Mouse (Mus musculus) layer of hippocampus, adult 6 months (tissue): Measurements from ENCODE around the gene Gm21904. TPM values are rescaled to one million over a fixed set of nuclear protein-coding genes. Genes with fewer than 3 reads are reported as not detected.

Experiments used
- long read RNA-seq, 2 experiments: library from polyadenylated mRNA; unstranded; transcript quantifications; one replicate each; pipeline ENCODE4 v2.0.0; 2019 to 2020
- polyA plus RNA-seq: library from polyadenylated mRNA; unstranded; fragments of <200 nt; fragmentation: Nextera tagmentation; gene quantifications from 2 replicates; pipeline ENCODE4 v1.2.3, GENCODE M21; 2021

The Gm21904 gene
- polyA plus RNA-seq = not detected in 2 replicates
- long read RNA-seq, experiment 1 = 0 reads
- long read RNA-seq, experiment 2 = 0 reads

DNA sequence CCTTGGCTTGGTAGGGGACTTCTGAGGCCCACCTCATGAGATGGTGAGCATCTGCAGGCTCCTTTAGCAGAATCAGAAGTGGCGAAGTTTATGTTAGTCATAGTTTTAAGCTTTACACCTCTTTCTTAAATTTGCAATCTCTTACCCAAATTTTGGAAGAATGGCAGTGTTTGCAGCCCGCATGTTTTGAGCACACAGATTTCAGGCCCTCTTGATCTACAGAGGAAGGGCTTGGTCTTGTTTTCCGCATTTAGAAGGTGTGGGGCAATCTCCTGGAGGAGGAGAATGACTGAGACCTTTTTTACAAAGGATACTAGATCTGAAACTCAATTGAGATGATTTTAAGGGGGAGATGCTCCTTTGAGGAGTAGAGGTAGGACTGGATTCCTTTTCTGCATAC is at the start of gene Gm21904:
TSS of gene Gm21904 (minus strand) at position 101 of the 400 bp plus-strand sequence.

DNA sequence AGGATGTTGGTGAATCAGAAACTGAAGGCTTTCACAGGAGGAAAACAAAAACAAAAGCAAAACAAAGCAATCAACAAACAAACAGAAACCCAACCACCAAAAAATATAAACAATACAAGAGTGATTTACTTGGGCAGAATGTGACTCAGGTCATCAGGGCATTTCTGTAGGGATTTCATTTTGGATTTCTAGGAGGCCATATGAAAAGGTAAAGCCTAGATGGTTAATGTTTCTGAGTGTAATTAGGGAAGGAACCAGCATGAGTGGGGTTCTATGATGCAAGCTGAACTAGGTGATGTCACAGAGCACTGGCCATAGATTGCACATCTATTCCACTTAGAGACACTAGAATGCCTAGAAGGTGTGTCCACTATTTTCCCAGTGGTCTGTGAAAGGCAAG is 28.4 kb upstream of the Gm21904 start, which contains the start of the genes Gm20772 and Gm20831:
TSS of gene Gm20772 (plus strand) at position 301 of the 400 bp plus-strand sequence.
TSS of gene Gm20831 (plus strand) at position 301 of the 400 bp plus-strand sequence.

Other genes with a start within 250 kb of the Gm21904 start
- not detected in 2 replicates for gene Gm20772, start 28.5 kb upstream of the Gm21904 start, polyA plus RNA-seq
- not detected in 2 replicates for gene Gm20831, start 28.5 kb upstream of the Gm21904 start, polyA plus RNA-seq
- gene Srsy, start 91.1 kb upstream of the Gm21904 start, polyA plus RNA-seq = not detected in 2 replicates
- not detected in 2 replicates for gene Gm21764, start 215.5 kb upstream of the Gm21904 start, polyA plus RNA-seq
- gene Ssty1, start 242.8 kb upstream of the Gm21904 start, polyA plus RNA-seq = not detected in 2 replicates